Mouse (Mus musculus) limb, embryonic 14.5 days (tissue): ENCODE results near the gene Lyrm1. TPM values are rescaled to one million over a fixed set of nuclear protein-coding genes. Genes with fewer than 3 reads are reported as not detected.

ENCODE experiments used
- ATAC-seq: fragments of 200-750 bp; cut with Nextera tagmentation; 2 replicates; pipeline ENCODE4 v1.8.0; 2017; ENCODE audit warnings: low read depth, moderate number of reproducible peaks, moderate TSS enrichment; ENCODE audit not compliant: low FRiP score
- DNase-seq: peaks from one replicate; pipeline ENCODE4 v3.0.0-alpha.2; 2015; ENCODE audit warnings: low spot score
- H3K27ac ChIP-seq: fragments of 300-500 bp; sonication (generic); replicated peaks from 2 replicates; pipeline ENCODE4 v1.5.1; 2014; ENCODE audit warnings: low read depth, mild to moderate bottlenecking, low read length, moderate library complexity, mixed read lengths
- H3K27me3 ChIP-seq: fragments of 300-500 bp; sonication (generic); 2 replicates; pipeline ENCODE4 v1.6.1; 2014; ENCODE audit warnings: low read length, mixed read lengths; ENCODE audit not compliant: control insufficient read depth, insufficient read depth
- H3K36me3 ChIP-seq: fragments of 300-500 bp; sonication (generic); 2 replicates; pipeline ENCODE4 v1.6.1; 2014; ENCODE audit warnings: mild to moderate bottlenecking, low read length, moderate library complexity, mixed read lengths; ENCODE audit not compliant: control insufficient read depth, insufficient read depth
- H3K4me1 ChIP-seq: fragments of 300-500 bp; sonication (generic); 2 replicates; pipeline ENCODE4 v1.6.1; 2014; ENCODE audit warnings: antibody characterized with exemption, low read length, mixed read lengths; ENCODE audit not compliant: control insufficient read depth, insufficient read depth
- H3K4me2 ChIP-seq: fragments of 300-500 bp; sonication (generic); replicated peaks from 2 replicates; pipeline ENCODE4 v1.6.1; 2014; ENCODE audit warnings: low read depth, mild to moderate bottlenecking, low read length, moderate library complexity; ENCODE audit not compliant: severe bottlenecking
- H3K4me3 ChIP-seq: fragments of 300-500 bp; sonication (generic); replicated peaks from 2 replicates; pipeline ENCODE4 v1.5.1; 2014; ENCODE audit warnings: low read length
- H3K9ac ChIP-seq: fragments of 300-500 bp; sonication (generic); 2 replicates; pipeline ENCODE4 v1.6.1; 2014; ENCODE audit warnings: mild to moderate bottlenecking, low read depth, low read length, moderate library complexity; ENCODE audit not compliant: severe bottlenecking
- H3K9me3 ChIP-seq: fragments of 300-500 bp; sonication (generic); 2 replicates; pipeline ENCODE4 v1.6.1; 2016; ENCODE audit warnings: low read length; ENCODE audit not compliant: control insufficient read depth
- POLR2A ChIP-seq: fragments of 200-500 bp; IDR thresholded peaks from 2 replicates; pipeline ENCODE4 v1.8.0; 2012; ENCODE audit warnings: inconsistent platforms, mild to moderate bottlenecking, moderate library complexity, borderline replicate concordance; ENCODE audit not compliant: insufficient read depth, insufficient read length; ENCODE audit errors: extremely low read depth
- WGBS: fragments of 180-500 bp; shearing (Covaris S2); extraction: QIAGEN DNeasy Blood & Tissue Kit; methylation state at CpG from one replicate; pipeline ENCODE4 v1.1.7; 2014; 5-methylcytosine and 5-hydroxymethylcytosine counted together
- polyA plus RNA-seq, 2 experiments: library from polyadenylated mRNA; depleted of rRNA in 1 of 2; stranded (reverse) in 1 of 2; unstranded in 1 of 2; fragments of >200 nt; fragmentation: Nextera tagmentation in 1 of 2; extraction: Ambion mirVana in 1 of 2; gene quantifications; 2 replicates each; pipeline versions ENCODE4 v1.2.1 to v1.2.3; 2012 to 2014

Gene Lyrm1
- polyA plus RNA-seq, 2 experiments = 5.2 to 9.5 TPM

DNA sequence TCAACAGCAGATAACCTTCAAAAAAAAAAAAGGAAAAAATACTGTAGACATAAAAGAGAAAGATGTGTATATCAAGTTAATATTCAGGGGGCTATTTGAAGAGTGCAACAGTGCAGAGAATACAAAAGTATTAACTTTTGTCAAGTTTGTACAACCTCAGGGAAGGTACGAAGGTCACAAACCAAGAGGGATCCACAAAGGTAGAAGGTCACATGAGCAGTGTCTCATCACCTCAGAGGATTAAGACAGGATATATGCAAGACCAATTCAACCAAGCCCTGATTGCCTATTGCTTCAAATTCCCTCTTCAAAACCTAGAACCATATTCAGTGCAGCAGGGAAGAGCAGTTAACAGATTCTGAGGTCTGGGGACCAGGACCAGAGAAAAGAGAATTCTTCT is 42.5 kb upstream of the Lyrm1 start:
- Histone ChIP-seq H3K9me3 (no peaks in the 10 kb centered on the region), H3K4me1 (no peaks in the 10 kb centered on the region), H3K27ac (no peak overlapping the region), H3K36me3 (peaks cover 33% of the 10 kb centered on the region), H3K27me3 (no peaks in the 10 kb centered on the region), H3K4me3 (no peak overlapping the region), H3K4me2 (no peak overlapping the region), H3K9ac (no peak overlapping the region)
- TF ChIP-seq POLR2A = no peak
- ATAC-seq (no peak), DNase-seq (no peak)
- WGBS = 88% methylated on average over 1 of the region's 1 CpGs

DNA sequence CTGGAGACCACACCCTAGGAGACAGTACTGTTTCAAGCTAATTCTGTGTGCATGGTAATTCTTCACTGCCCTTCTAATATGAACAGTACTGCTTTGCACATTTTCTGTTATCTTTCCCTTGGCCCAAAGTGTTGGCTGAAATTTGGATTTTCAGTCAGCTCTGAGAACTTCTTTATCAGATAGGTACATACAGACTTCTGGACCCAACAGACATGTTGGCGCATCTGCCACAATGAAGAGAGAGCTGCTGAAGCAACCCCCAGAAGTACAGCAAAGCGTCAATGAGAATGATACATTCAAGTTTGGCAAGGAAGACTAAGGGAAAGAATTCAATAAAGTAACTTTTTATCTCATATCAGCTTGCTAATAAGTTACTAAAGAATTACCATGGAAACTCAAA is 41.3 kb upstream of the Lyrm1 start:
- Histone ChIP-seq H3K4me3 (no peak overlapping the region), H3K4me2 (no peak overlapping the region), H3K4me1 (no peaks in the 10 kb centered on the region), H3K27ac (no peak overlapping the region), H3K36me3 (peaks cover 43% of the 10 kb centered on the region), H3K9me3 (no peaks in the 10 kb centered on the region), H3K27me3 (no peaks in the 10 kb centered on the region), H3K9ac (no peak overlapping the region)
- no peak for DNase-seq
- no peak for ATAC-seq
- TF ChIP-seq POLR2A = no peak
- 95% methylated on average over 2 of the region's 2 CpGs for WGBS

DNA sequence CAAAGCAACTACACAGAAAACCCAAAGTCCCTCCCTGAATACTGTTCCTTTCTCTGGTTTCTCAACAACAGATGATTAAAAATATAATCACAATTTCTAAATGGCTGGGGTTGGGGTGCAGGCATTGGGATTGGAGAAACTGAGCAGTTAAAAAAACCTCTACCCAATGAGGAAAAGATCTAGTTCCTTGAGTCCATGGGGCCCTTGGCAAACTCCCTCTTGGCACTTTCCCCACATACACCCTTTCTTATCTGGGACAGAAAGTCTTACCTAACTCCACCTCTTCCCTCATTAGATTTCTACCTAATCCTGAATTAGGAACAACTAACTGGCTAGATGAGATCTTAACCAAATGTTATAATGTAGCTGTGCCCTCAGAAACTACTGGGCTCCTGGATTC is 40.6 kb upstream of the Lyrm1 start:
- no peaks in the 10 kb centered on the region for H3K9me3 ChIP-seq
- H3K4me3 ChIP-seq = no peak overlapping the region
- DNase-seq (no peak), ATAC-seq (no peak)
- no peaks in the 10 kb centered on the region for H3K27me3 ChIP-seq
- no peak for TF ChIP-seq POLR2A
- H3K36me3 ChIP-seq = peaks cover 47% of the 10 kb centered on the region
- no peak overlapping the region for H3K27ac ChIP-seq
- no peak overlapping the region for H3K9ac ChIP-seq
- no peak overlapping the region for H3K4me2 ChIP-seq
- no peaks in the 10 kb centered on the region for H3K4me1 ChIP-seq

- peaks cover 40% of the 10 kb centered on the region for H3K36me3 ChIP-seq
- no peak overlapping the region for H3K9ac ChIP-seq
- H3K27me3 ChIP-seq = no peaks in the 10 kb centered on the region
- no peak overlapping the region for H3K4me3 ChIP-seq
- peaks cover 10% of the 10 kb centered on the region for H3K4me1 ChIP-seq
- no peaks in the 10 kb centered on the region for H3K9me3 ChIP-seq
- H3K4me2 ChIP-seq = no peak overlapping the region
- 84% methylated on average over 6 of the region's 6 CpGs for WGBS
- H3K27ac ChIP-seq = no peak overlapping the region
- no peak for ATAC-seq
- TF ChIP-seq POLR2A = no peak
- no peak for DNase-seq
These were observed 36.2 kb upstream of the Lyrm1 start for GRCm38 (mm10) chr7:119859476-119859875.

GRCm38 (mm10) chr7:119860116-119860515 is 35.5 kb upstream of the Lyrm1 start:
- H3K9me3 ChIP-seq = no peaks in the 10 kb centered on the region
- H3K4me3 ChIP-seq = no peak overlapping the region
- DNase-seq = no peak
- H3K27ac ChIP-seq = no peak overlapping the region
- TF ChIP-seq POLR2A = no peak
- peaks cover 10% of the 10 kb centered on the region for H3K4me1 ChIP-seq
- 73% methylated on average over 3 of the region's 3 CpGs for WGBS
- no peak overlapping the region for H3K4me2 ChIP-seq
- no peak for ATAC-seq
- no peak overlapping the region for H3K9ac ChIP-seq
- H3K27me3 ChIP-seq = no peaks in the 10 kb centered on the region
- H3K36me3 ChIP-seq = peaks cover 34% of the 10 kb centered on the region

DNA sequence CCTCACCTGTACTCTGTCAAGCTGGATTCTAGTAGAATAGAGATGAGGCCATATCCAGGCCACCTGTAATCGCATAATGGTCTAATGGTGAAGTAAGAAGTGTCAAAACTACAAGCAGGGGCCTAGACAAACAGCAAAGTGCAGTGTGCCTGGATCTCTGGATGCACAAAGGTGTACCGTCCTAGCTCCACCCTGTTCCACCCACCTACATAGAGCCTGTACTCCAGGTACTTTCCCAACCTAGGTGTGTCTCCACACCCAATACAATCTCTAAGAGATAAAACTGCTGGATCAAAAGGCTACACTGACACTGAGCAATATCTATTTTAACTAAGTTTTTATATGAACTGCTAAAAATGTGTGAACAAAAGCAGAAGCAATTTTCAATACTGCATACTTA is 35.1 kb upstream of the Lyrm1 start:
- no peaks in the 10 kb centered on the region for H3K27me3 ChIP-seq
- H3K4me3 ChIP-seq = no peak overlapping the region
- no peak overlapping the region for H3K27ac ChIP-seq
- DNase-seq = no peak
- H3K36me3 ChIP-seq = peaks cover 34% of the 10 kb centered on the region
- no peak overlapping the region for H3K4me2 ChIP-seq
- peaks cover 10% of the 10 kb centered on the region for H3K4me1 ChIP-seq
- no peak overlapping the region for H3K9ac ChIP-seq
- ATAC-seq = no peak
- H3K9me3 ChIP-seq = no peaks in the 10 kb centered on the region
- no peak for TF ChIP-seq POLR2A
- WGBS = 80% methylated on average over 2 of the region's 2 CpGs
